Mouse (Mus musculus): ENCODE data around the gene Zkscan14.
"Not testable (repeated sequence)": the region's sequence is repeated elsewhere in the genome, so short reads cannot be mapped to it uniquely, and the experiment has no call there.

Zkscan14 gene

DNA sequence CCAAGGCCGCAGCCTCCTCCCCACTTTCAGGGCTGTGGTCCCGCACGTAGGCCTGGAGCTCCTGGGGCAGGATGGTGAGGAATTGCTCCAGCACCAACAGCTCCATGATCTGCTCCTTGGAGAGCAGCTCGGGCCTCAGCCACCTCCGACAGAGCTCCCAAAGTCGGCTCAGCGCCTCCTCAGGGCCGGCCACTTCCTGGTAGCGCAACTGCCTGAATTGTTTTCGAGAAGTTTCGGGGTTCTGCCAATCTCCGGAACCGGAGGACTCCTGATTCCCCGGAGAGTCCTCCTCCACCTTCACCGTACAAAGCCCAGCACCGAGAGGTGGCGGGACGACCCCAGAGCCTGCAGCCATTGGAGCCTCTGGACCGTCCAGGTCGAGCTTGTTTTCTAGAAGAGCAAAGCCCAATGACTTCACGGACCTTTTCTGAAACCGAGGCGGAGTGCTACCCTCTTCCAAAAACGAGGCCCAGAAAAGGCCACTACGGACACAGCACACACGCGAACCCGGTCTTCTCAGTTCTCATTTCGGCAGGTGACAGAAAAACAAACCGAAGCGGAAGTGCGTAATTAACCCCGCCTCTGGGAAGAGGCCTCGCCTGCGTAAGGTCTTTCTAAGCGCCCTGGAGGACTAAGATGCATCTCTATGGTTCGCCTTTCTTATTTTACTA lies at the start of gene Zkscan14:
Gene Zkscan14, minus strand, starts transcription at position 548 of the 671 bp plus-strand sequence.
- peak; percentile 56 for DNase-seq (ENCODE audit: low spot score)

GRCm38 (mm10) chr5:145249520-145249919 lies 47.9 kb upstream of the Zkscan14 start:
- DNase-seq (ENCODE audit: low spot score) = no peak

DNA sequence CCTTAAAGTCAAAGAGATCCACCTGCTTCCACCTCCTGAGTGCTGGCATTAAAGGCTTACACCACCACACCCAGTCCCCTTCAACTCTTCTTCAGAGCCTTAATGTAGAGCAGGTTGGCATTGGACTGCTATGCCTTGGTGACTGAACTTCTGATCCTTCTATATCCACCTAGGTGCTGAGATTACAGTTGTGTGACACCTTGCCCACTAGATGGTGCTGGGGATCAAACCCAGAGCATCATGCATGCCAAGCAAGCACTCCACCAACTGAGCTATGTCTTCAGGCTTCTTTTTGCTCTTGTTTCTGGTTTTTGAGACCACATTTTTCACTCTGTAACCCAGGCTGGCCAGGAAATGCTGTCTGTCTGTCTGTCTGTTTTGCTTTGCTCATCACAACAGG lies 33.0 kb upstream of the Zkscan14 start:
- DNase-seq (ENCODE audit: low spot score) = no peak

- no peak for DNase-seq (ENCODE audit: low spot score)
Measured at GRCm38 (mm10) chr5:145231893-145232411, 30.3 kb upstream of the Zkscan14 start.

GRCm38 (mm10) chr5:145231367-145231871 lies 29.8 kb upstream of the Zkscan14 start, which contains the start of gene Zfp655:
TSS of gene Zfp655 (plus strand) at chr5:145231715.
- peak; percentile 95 for DNase-seq (ENCODE audit: low spot score)

DNA sequence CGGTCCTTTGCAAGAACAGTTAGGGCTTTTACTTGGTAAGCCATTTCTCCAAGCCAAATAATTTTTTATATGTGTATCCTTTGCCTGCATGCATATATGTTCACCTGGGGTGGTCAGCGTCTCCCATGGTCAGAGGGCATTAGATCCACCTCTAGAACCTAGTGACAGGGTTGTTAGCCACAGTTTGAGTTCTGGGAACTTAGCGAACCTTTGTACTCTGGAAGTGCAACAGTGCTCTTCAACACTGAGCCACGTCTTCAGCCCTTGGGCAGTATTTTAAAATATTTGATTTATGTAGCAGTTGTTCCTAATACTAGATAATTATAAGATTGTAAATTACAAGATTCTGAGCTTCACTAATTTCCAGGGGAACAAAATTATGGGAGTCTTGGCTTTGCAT lies 29.0 kb upstream of the Zkscan14 start:
- no peak for DNase-seq (ENCODE audit: low spot score)

DNA sequence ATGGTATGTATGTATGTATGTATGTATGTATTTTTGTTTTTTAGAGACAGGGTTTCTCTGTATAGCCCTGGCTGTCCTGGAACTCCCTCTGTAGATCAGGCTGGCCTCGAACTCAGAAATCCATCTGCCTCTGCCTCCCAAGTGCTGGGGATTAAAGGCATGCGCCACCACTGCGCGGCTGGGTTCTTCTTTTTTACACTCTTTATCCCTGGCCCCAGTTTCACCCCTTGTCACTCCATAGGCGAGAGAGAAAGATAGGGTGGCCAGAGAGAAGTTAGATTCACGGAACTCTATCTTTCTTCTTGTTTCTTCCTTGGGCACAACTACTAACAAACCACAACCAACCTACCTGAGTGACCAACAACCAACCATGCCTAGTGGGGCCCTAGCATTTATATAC lies 27.6 kb upstream of the Zkscan14 start:
- not testable (repeated sequence) for DNase-seq (ENCODE audit: low spot score)

DNA sequence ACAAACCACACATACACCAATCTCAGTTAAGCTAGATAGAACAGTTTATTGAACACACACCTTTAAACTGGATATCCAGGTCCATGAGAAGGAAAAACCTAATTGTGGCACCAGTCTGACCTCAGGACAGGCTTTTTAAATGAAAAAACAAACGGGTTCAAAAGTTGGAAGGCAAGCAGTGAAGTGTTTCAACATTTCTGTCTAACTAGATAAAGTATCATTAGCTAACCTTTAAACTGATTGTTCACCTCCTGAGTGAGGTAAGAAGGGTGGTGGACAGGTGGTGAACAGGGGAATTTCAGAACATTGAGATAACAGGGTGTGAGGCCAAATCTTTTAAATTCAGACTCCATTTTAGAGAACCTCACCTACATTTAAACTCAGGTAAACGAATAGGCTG lies 24.8 kb upstream of the Zkscan14 start:
- DNase-seq (ENCODE audit: low spot score) = no peak

DNA sequence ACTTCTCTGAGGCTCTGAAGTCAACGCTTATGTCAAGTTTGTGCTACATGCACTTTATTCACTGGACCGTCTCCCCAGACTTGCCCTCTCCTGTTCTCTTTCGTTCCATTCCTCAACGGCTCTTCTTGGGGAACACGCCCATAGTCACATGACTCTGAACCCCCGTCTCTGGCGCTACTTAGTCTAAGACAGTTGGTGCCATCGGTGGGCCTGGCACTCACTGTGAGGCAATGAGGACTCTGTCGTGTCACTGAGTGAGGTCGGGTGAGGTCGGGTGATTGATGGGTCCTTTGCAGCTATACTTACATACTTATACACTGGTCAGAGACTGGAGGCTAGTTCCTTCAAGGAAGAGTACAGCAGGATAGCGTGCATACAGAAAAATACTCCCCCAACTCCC lies 21.7 kb upstream of the Zkscan14 start:
- no peak for DNase-seq (ENCODE audit: low spot score)

GRCm38 (mm10) chr5:145222840-145223239 lies 21.2 kb upstream of the Zkscan14 start:
- DNase-seq (ENCODE audit: low spot score) = no peak

- no peak for DNase-seq (ENCODE audit: low spot score)
Measured at GRCm38 (mm10) chr5:145219981-145220380, 18.3 kb upstream of the Zkscan14 start.

DNA sequence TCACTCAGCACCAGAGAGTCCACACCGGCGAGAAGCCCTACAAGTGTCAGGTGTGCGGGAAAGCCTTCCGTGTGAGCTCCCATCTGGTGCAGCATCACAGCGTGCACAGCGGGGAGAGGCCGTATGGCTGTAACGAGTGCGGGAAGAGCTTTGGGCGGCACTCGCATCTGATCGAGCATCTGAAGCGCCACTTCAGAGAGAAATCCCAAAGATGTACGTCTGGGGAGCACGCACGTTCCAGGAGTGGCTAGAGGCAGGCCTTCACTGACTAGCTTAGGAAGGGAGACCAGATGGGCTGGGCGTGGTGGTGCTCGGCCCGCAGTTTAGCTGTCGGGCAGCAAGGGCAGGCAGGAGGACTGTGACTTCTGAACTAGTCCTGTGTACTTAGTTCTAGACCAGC lies 17.0 kb upstream of the Zkscan14 start:
- no peak for DNase-seq (ENCODE audit: low spot score)

GRCm38 (mm10) chr5:145218206-145218605 lies 16.5 kb upstream of the Zkscan14 start:
- DNase-seq (ENCODE audit: low spot score) = no peak

GRCm38 (mm10) chr5:145217746-145218145 lies 16.1 kb upstream of the Zkscan14 start:
- no peak for DNase-seq (ENCODE audit: low spot score)

DNA sequence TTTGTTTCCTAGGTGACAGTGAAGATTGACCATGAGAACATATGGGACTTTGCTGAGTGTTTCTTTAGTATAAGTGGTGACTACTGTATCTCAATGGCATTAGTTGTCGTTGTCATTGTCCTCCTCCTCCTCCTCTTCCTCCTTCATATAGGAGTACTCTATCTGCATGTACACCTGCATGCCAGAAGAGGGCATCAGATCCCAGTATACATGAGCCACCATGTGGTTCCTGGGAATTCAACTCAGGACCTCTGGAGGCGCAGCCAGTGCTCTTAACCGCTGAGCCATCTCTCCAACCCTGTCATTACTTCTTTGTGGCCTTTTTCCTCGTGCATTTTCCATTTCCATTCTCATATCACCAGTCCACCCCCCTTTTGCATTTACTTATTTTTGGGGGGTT lies 13.0 kb upstream of the Zkscan14 start:
- no peak for DNase-seq (ENCODE audit: low spot score)

- no peak for DNase-seq (ENCODE audit: low spot score)
Measured at GRCm38 (mm10) chr5:145213505-145213904, 11.8 kb upstream of the Zkscan14 start.

- DNase-seq (ENCODE audit: low spot score) = no peak
Measured at GRCm38 (mm10) chr5:145212216-145212615, 10.5 kb upstream of the Zkscan14 start.

GRCm38 (mm10) chr5:145211340-145211739 lies 9.7 kb upstream of the Zkscan14 start:
- no peak for DNase-seq (ENCODE audit: low spot score)

- not testable (repeated sequence) for DNase-seq (ENCODE audit: low spot score)
Measured at GRCm38 (mm10) chr5:145208391-145208790, 6.7 kb upstream of the Zkscan14 start.

- no peak for DNase-seq (ENCODE audit: low spot score)
Measured at GRCm38 (mm10) chr5:145207954-145208353, 6.3 kb upstream of the Zkscan14 start.

DNA sequence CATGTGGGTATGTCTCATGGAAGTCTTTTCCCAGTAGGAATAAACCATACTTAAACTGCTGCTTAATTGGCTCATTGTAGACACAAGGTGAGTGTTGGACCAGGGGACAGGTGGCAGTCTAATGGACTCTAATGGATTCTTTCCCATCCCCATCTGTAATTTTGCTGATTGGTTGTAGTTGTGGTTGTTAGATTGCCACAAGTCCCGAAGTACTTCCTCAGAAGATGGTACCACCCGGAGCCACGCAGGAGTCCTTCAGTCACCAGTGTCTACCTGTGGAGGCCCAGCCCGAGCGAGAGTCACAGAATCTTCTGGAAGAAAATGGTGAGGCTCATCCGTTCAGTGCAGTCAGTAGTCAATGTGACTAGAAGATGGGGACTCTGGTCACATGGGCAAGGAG lies 5.7 kb upstream of the Zkscan14 start:
- no peak for DNase-seq (ENCODE audit: low spot score)

- no peak for DNase-seq (ENCODE audit: low spot score)
Measured at GRCm38 (mm10) chr5:145205041-145205440, 3.4 kb upstream of the Zkscan14 start.

DNA sequence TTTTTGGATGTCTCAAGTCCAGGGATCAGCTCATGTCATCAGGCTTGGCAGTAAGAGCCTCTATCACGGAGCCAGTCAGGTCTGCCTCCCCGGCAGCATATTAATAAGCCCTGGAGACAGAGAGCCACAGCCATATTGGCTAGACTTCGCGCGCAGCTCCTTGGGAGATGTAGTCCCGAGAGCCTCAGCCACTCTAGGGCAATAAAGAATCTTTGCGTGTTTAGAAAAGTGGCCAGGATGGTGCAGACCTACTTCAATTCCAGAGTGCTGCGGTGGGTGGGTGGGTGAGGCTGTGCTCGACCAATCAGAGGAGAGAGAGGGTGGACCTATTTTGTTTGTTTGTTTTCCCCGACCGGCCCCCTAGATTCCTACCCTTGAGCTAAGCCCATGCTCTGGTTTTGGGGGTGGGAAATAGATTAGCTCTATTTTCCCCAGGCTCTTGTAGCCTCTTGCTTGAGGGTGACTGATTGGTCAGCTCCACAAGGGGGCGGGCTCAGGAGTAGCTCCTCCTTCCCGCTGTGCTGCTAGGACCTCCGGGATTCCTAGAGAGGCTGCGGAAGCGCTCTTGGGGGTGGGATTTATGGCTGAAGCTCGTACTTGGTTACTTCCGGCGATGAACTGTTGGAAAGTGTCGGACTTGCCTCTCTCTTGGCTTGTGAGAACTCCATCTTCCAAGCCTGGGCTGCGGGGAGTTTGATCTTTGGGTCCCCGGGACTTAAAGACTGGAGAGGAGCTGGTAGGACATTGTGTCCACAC lies 2.4 kb upstream of the Zkscan14 start, which contains the start of gene Zkscan5:
Gene Zkscan5, plus strand, starts transcription at position 627 of the 756 bp plus-strand sequence.
- DNase-seq (ENCODE audit: low spot score) = peak; percentile 95

Measured in urinary bladder, postnatal 25 days (tissue).